Mouse (Mus musculus) heart, adult 11 months (tissue): ENCODE measurements around the gene Tle2.

Source experiments
- DNase-seq: peaks from one replicate; pipeline ENCODE4 v3.0.0; 2022

Tle2 gene

GRCm38 (mm10) chr10:81605666-81605973, 31.3 kb downstream of the Tle2 start:
- DNase-seq: no peak

GRCm38 (mm10) chr10:81605974-81606751, 31.8 kb downstream of the Tle2 start, which contains the start of gene BC025920:
Gene BC025920, plus strand, starts transcription at chr10:81606270.
- DNase-seq: peak; percentile 100

GRCm38 (mm10) chr10:81608308-81608707, 33.9 kb downstream of the Tle2 start:
- DNase-seq: peak; percentile 83

- peak; percentile 76 for DNase-seq
Measured at GRCm38 (mm10) chr10:81612779-81613178, 38.4 kb downstream of the Tle2 start.

GRCm38 (mm10) chr10:81615486-81615885, 41.1 kb downstream of the Tle2 start:
- no peak for DNase-seq

- peak; percentile 83 for DNase-seq
Measured at GRCm38 (mm10) chr10:81619976-81620375, 45.6 kb downstream of the Tle2 start.

GRCm38 (mm10) chr10:81620786-81621185, 46.4 kb downstream of the Tle2 start:
- no peak for DNase-seq

- DNase-seq: no peak
Measured at GRCm38 (mm10) chr10:81623441-81623840, 49.1 kb downstream of the Tle2 start.

- no peak for DNase-seq
Measured at GRCm38 (mm10) chr10:81626101-81626993, 52.0 kb downstream of the Tle2 start.

- DNase-seq: peak; percentile 99
Measured at GRCm38 (mm10) chr10:81626994-81627835, 52.9 kb downstream of the Tle2 start, which contains the start of gene Sirt6. Gene Sirt6, minus strand, starts transcription at chr10:81627797.

- peak; percentile 94 for DNase-seq
Measured at GRCm38 (mm10) chr10:81627836-81628220, 53.5 kb downstream of the Tle2 start.

- no peak for DNase-seq
Measured at GRCm38 (mm10) chr10:81628390-81628789, 54.0 kb downstream of the Tle2 start, which contains the start of gene Ankrd24. Gene Ankrd24, plus strand, starts transcription at chr10:81628540.

GRCm38 (mm10) chr10:81633253-81634099, 59.1 kb downstream of the Tle2 start:
- DNase-seq: peak; percentile 98

- peak; percentile 86 for DNase-seq
Measured at GRCm38 (mm10) chr10:81636338-81636737, 62.0 kb downstream of the Tle2 start.

- peak; percentile 89 for DNase-seq
Measured at GRCm38 (mm10) chr10:81638101-81638500, 63.7 kb downstream of the Tle2 start.
